Mouse (Mus musculus): ENCODE data around the gene Cd276.
"Not testable (repeated sequence)": the region's sequence is repeated elsewhere in the genome, so short reads cannot be mapped to it uniquely, and the experiment has no call there.

Cd276 gene

GRCm38 (mm10) chr9:58554908-58555684 is at the start of gene Cd276:
Gene Cd276, minus strand, starts transcription at chr9:58555437.
- ATAC-seq (ENCODE audit: insufficient number of reproducible peaks, low FRiP score, low TSS enrichment): peak; percentile 49; the same call in 1 of the 2 replicates

GRCm38 (mm10) chr9:58595313-58595712 is 40.1 kb upstream of the Cd276 start:
- no peak for ATAC-seq (ENCODE audit: insufficient number of reproducible peaks, low FRiP score, low TSS enrichment)

GRCm38 (mm10) chr9:58588657-58589056 is 33.4 kb upstream of the Cd276 start:
- no peak for ATAC-seq (ENCODE audit: insufficient number of reproducible peaks, low FRiP score, low TSS enrichment)

- no peak for ATAC-seq (ENCODE audit: insufficient number of reproducible peaks, low FRiP score, low TSS enrichment)
These were observed 29.1 kb upstream of the Cd276 start for GRCm38 (mm10) chr9:58584323-58584722.

DNA sequence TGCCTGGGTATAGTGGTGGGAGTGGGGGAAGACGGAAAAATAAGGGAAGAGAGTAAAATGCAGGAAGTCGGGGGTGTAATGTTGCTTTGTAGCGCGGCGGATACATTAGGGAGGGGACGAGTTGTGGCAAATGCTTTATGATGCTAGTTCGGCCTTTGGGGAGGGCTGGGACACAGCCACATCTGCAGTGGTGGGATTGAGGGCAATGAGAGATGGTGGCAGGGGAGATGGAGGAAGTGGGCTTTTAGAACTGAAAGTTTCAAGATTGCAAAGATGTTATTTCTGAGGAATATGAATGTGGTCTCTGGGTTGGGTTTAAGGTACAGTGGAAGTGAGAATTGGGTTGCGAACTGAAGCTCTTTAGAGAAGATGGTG is 28.0 kb upstream of the Cd276 start:
- no peak for ATAC-seq (ENCODE audit: insufficient number of reproducible peaks, low FRiP score, low TSS enrichment)

GRCm38 (mm10) chr9:58582581-58583266 is 27.5 kb upstream of the Cd276 start:
- ATAC-seq (ENCODE audit: insufficient number of reproducible peaks, low FRiP score, low TSS enrichment): peak; percentile 26; the same call in 1 of the 2 replicates

DNA sequence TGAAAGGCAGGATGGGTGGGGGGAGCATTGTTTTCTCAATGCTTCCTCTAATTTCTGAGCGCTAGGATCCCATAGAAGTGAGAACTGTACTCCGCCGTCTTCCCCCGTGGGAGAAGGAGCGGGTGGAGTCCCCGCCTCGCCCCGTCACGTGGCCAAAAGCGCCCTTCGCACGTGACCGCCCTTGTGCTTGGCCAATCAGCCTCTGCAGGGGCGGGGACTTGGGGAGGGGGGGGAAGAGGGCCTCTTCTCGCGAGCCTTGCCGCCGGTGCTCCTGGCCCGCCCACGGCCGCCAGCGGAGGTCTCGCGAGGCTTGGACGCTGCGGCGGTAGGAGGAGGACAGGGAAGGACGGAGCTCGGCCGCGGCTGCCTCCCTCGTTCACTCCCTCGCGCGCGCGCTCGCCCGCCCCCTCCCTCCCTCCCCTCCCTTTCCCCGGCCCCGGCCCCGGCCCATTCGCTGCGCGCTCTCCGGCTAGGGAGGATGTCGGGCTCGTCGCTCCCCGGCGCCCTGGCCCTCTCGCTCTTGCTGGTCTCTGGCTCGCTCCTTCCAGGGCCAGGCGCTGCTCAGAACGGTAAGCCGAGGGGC is 26.8 kb upstream of the Cd276 start, which contains the start of gene Nptn:
Nptn (plus strand) TSS at position 283 of the 583 bp plus-strand sequence.
- peak; percentile 95 for ATAC-seq (ENCODE audit: insufficient number of reproducible peaks, low FRiP score, low TSS enrichment)

DNA sequence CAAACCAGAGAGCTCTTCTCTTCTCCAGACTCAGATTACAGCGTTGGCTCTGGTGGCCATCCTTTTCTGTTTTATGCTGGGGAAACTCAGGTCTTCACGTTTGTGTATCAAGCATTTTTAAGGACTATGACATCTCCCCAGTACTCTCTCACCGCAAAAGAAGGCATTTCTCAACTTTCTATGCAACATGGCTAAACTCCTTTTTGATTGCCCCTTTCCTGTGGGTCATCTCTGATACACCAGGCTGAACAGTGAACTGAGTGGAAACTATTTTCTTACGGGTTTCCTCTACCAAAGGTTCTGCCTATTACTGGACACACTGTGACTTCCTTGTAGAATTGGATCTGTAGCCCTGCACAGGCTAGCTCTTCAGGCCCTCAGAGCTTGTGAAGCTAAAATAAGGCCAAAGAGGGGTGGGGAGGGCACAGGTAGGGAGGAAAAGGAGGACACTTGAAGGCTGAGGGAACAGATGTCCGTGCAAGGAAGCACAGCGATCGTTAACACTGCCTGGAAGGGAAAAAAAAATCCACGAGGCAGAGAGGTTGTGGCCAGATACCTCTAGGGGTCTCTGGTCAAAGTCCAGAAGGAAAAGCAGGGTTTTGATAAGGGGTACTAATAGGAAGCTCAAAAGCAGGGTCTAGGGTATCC is 26.2 kb upstream of the Cd276 start:
- peak; percentile 61 for ATAC-seq (ENCODE audit: insufficient number of reproducible peaks, low FRiP score, low TSS enrichment)

DNA sequence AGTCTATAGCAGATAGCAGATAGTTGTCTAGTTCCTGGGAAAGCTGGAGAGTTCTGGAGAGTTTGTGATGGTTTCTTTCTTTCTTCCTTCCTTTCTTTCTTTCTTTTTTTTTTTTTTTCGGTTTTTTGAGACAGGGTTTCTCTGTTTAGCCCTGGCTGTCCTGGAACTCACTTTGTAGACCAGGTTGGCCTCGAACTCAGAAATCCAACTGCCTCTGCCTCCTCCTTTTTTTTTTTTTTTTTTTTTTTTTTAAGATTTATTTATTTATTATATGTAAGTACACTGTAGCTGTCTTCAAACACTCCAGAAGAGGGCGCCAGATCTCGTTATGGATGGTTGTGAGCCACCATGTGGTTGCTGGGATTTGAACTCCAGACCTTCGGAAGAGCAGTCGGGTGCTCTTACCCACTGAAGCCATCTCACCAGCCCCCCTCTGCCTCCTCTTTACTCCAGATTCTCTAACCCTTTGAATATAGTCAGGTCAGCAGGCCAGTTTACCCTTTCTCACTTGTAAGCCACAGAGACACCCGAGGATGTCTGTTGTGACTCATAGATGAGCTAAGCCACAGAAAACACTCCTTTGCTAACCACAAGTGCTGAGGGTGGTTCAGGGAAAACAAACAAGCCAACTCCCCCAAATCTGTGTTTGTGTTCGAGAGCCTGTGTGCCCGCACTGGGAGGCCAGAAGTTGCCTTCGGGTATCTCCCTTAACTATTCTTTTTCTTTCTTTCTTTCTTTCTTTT is 25.4 kb upstream of the Cd276 start:
- ATAC-seq (ENCODE audit: insufficient number of reproducible peaks, low FRiP score, low TSS enrichment): not testable (repeated sequence)

DNA sequence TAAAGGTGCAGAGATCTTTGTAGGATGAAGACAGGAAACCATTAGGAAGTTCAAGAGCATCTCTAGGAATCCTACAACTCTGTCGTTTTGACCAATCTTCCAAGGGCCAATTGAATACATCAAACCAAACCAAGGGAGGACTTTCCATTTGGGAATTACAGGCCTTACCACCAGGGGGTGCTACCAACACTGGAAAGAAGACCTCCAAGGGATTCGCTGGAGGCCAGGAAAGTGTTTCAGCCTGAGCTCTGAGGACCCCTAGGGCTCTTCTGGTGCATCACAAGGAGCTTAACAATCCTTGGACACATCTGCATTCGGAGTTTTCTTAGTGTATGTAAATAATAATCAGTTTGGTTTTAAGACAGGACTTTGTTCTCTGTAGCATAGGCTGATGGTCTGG is 23.4 kb upstream of the Cd276 start:
- no peak for ATAC-seq (ENCODE audit: insufficient number of reproducible peaks, low FRiP score, low TSS enrichment)

- no peak for ATAC-seq (ENCODE audit: insufficient number of reproducible peaks, low FRiP score, low TSS enrichment)
These were observed 15.8 kb upstream of the Cd276 start for GRCm38 (mm10) chr9:58571001-58571400.

- no peak for ATAC-seq (ENCODE audit: insufficient number of reproducible peaks, low FRiP score, low TSS enrichment)
These were observed 12.4 kb upstream of the Cd276 start for GRCm38 (mm10) chr9:58567682-58568081.

- ATAC-seq (ENCODE audit: insufficient number of reproducible peaks, low FRiP score, low TSS enrichment): not testable (repeated sequence)
These were observed 10.7 kb upstream of the Cd276 start for GRCm38 (mm10) chr9:58565945-58566344.

DNA sequence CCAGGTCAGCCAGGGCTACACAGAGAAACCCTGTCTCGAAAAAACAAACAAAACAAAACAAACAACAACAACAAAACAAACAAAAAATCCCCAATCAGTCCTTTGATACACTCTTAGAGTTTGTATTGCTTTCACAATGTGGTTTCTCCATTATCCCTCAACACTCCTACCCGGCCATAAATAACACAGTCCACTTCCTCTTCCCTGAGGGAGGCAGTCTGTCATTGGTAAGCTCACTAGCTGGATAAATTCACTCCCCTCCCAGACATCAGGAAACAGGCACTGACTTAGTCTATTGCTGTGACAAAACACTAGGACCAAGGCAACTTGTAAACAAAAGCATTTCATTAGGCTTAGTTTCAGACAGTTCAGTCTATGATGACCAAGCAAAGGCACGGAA is 5.0 kb upstream of the Cd276 start:
- no peak for ATAC-seq (ENCODE audit: insufficient number of reproducible peaks, low FRiP score, low TSS enrichment)

GRCm38 (mm10) chr9:58557457-58558455 is 2.5 kb upstream of the Cd276 start:
- ATAC-seq (ENCODE audit: insufficient number of reproducible peaks, low FRiP score, low TSS enrichment): no peak

DNA sequence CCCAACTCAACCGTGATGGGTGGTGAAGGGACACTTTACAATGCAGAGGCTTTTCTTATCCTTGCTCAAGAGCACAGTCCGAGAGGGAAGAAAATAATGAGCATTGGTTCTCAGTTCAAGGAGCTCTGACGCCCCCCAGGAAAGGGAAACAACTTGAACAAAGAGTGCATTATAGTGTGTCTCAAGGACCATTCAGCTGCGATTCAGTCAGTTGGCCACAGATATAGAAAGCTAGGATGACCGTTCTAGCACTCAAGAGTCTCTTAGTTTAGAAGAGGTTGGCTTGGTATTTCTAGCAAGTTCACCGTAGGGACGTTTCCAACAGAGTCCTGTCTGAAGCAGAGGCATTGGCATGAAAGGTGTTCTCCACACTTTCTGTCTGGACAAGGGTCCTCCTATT is 1.4 kb upstream of the Cd276 start:
- ATAC-seq (ENCODE audit: insufficient number of reproducible peaks, low FRiP score, low TSS enrichment): no peak

DNA sequence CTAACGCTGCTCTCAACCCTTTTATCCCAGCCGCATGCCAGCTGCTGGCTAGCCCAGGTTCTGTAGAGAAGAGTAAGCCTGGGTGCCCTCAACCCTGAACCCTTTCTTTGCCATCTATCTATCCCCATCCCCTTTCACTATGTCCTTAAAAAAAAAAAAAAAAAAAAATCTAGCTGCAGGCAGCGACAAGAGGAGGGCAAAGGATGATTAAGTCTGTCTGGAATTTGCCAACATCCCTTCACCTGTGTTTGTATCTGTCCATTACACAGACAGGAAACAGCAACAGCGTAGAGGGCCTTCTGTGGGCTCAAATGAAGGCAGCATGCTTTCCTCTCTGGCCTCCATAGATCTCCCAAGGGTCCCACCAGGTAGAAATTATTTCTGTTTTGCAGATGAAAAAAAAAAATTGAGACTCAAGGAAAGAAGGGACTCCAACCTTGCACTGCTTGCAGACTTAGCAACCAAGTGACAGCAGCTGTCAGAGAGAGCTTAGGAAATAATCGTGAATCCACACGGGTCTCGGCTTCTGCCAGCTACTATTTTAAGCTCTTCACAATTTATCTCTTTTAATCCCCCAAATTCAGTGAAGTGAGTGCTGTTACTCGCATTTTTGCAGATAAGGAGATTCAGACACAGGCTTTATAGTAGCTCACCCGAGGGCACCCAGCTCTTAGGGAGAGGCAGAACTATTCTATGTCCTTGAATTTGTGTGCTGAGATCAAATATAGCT is 613 bp upstream of the Cd276 start:
- ATAC-seq (ENCODE audit: insufficient number of reproducible peaks, low FRiP score, low TSS enrichment): no peak

Data from cerebellum, adult (tissue).